Mouse (Mus musculus) spleen, adult 2 months (tissue): ENCODE measurements around the gene Cdc16. TPM values are rescaled to one million over a fixed set of nuclear protein-coding genes. Genes with fewer than 3 reads are reported as not detected.

ENCODE experiments used
- DNase-seq, 2 experiments: peaks; one replicate each; pipeline versions ENCODE4 v3.0.0 to v3.0.0-alpha.2; 2012 to 2021; ENCODE audit warnings: low spot score in 2 of 2, low read depth in 1 of 2
- H3K27ac ChIP-seq: fragments of 200-500 bp; 2 replicates; pipeline ENCODE4 v1.5.1; 2012; ENCODE audit warnings: low read length, inconsistent platforms; ENCODE audit not compliant: insufficient read depth
- H3K27me3 ChIP-seq: fragments of 200-500 bp; 2 replicates; pipeline ENCODE4 v1.6.1; 2012; ENCODE audit warnings: mild to moderate bottlenecking, moderate library complexity, low read length, inconsistent platforms; ENCODE audit not compliant: control insufficient read depth, insufficient read depth
- H3K36me3 ChIP-seq: fragments of 200-500 bp; 2 replicates; pipeline ENCODE4 v1.6.1; 2012; ENCODE audit warnings: mild to moderate bottlenecking, low read length, inconsistent platforms; ENCODE audit not compliant: control insufficient read depth, insufficient read depth
- H3K4me1 ChIP-seq: fragments of 200-500 bp; 2 replicates; pipeline ENCODE4 v1.6.1; 2011; ENCODE audit warnings: inconsistent platforms; ENCODE audit not compliant: control insufficient read depth, insufficient read depth, insufficient read length
- H3K4me3 ChIP-seq: fragments of 200-500 bp; 2 replicates; pipeline ENCODE4 v1.5.1; 2011; ENCODE audit warnings: mild to moderate bottlenecking, inconsistent platforms; ENCODE audit not compliant: insufficient read depth, insufficient read length; ENCODE audit errors: extremely low read depth
- CTCF ChIP-seq: fragments of 200-500 bp; IDR thresholded peaks from 2 replicates; pipeline ENCODE4 v1.5.1; 2011; ENCODE audit warnings: mild to moderate bottlenecking, inconsistent platforms; ENCODE audit not compliant: insufficient read depth, insufficient read length, insufficient replicate concordance; ENCODE audit errors: extremely low read depth
- POLR2A ChIP-seq: fragments of 200-500 bp; IDR thresholded peaks from 2 replicates; pipeline ENCODE4 v1.6.1; 2011; ENCODE audit warnings: low read depth, low read length, inconsistent platforms
- WGBS: fragments of 180-500 bp; shearing (Covaris S2); methylation state at CpG from one replicate; pipeline ENCODE4 v1.1.7; 2018; 5-methylcytosine and 5-hydroxymethylcytosine counted together
- polyA plus RNA-seq: library from polyadenylated mRNA; depleted of rRNA; stranded (reverse); fragments of >200 nt; gene quantifications from 2 replicates; pipeline ENCODE4 v1.2.3, GENCODE M21; 2012; rRNA removed

Gene Cdc16
- polyA plus RNA-seq, 1 experiment = 19.6 TPM

GRCm38 (mm10) chr8:13828598-13829172, 71.2 kb downstream of the Cdc16 start:
- 72% methylated on average over 7 of the region's 7 CpGs for WGBS
- no peak overlapping the region for H3K27ac ChIP-seq
- TF ChIP-seq CTCF (no peak), POLR2A (no peak)
- DNase-seq = no peak
- H3K4me3 ChIP-seq = no peak overlapping the region
- H3K4me1 ChIP-seq = no peaks in the 10 kb centered on the region
- H3K36me3 ChIP-seq = no peaks in the 10 kb centered on the region
- H3K27me3 ChIP-seq = no peaks in the 10 kb centered on the region

Other genes with a start within 250 kb of the Cdc16 start
- gene 1700029H14Rik, start 195.2 kb upstream of the Cdc16 start, polyA plus RNA-seq = 0.19 and 0.22 TPM in 2 replicates
- 98.7 and 123 TPM in 2 replicates for gene Rasa3, start 80.1 kb upstream of the Cdc16 start, polyA plus RNA-seq
- gene Cfap97d2, start 51.8 kb upstream of the Cdc16 start, polyA plus RNA-seq = 0.11 and 0.12 TPM in 2 replicates
- gene Upf3a, start 27.9 kb downstream of the Cdc16 start, polyA plus RNA-seq = 5.8 and 7.5 TPM in 2 replicates
- not detected in 2 replicates for gene AF366264, start 80.7 kb downstream of the Cdc16 start, polyA plus RNA-seq
- 6.7 and 8.9 TPM in 2 replicates for gene Champ1, start 112.0 kb downstream of the Cdc16 start, polyA plus RNA-seq
- gene Coprs, start 132.6 kb downstream of the Cdc16 start, polyA plus RNA-seq = 5.2 and 5.3 TPM in 2 replicates